Mouse (Mus musculus) thymus, postnatal 4 days (tissue): Measurements from ENCODE around the gene Gas1.

ENCODE experiments used
- DNase-seq: peaks from one replicate; pipeline ENCODE4 v3.0.0; 2021

The Gas1 gene

GRCm38 (mm10) chr13:60177106-60177796, at the start of gene Gas1:
Gas1 (minus strand) TSS chr13:60177365.
- peak; percentile 42 for DNase-seq

- no peak for DNase-seq
Measured at GRCm38 (mm10) chr13:60226251-60226836, 49.2 kb upstream of the Gas1 start.

- no peak for DNase-seq
Measured at GRCm38 (mm10) chr13:60225736-60226135, 48.6 kb upstream of the Gas1 start.

DNA sequence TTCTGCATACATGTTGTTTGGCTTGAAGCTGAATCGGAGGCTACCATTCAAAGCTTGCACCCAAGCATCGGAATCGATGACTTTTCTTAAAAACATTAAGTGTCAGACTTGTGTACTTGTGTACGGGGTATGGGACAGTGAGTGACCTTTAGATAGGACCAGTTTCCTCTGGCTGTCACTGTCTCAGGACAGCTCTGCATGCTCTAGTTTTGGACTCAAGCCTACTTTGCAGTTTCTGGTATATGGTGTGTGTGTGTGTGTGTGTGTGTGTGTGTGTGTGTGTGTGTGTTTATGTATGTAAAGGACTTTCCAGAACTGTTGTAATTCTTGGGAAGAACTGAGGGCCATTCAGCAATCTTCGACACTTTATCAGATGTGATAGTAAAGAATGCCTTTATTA, 48.1 kb upstream of the Gas1 start:
- no peak for DNase-seq

GRCm38 (mm10) chr13:60223797-60224196, 46.6 kb upstream of the Gas1 start:
- DNase-seq: no peak

DNA sequence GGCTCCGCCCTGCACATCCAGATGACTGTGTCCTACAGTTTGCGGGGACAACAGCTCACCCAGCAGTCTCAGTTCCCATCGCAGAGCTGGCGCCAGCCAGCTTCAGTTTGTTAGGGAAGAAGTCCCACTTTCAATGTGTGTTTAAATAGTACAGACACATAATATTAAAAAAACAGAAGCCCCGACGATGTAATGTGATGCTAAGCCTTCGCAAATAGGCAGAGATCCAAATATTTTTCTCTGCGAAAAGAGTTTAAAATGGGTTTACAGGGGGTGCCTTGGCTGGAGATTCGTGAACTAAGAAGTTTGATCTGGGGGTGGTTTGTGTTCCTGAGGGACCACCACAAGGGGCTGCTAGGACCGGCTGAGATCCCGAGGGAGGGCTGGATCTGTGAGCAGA, 45.2 kb upstream of the Gas1 start:
- no peak for DNase-seq

DNA sequence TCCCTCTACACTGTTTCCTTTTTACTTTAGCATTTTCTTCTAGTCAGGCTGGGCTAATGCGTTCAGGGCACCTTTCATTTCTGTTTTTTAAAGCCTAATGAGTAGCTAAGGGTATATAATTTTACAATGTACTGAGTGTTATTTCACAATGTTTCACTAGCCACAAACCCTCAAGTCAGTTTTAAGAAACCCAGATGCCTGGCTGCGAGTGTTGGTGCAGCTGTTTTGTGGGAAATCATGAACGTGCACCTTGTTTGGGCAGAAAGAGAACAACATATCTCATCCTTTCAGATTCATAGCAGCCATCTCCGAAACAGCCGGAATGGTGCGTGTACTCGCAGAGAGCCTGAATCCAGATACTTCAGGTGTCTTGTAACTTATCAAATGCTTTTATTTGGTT, 36.7 kb upstream of the Gas1 start:
- no peak for DNase-seq

DNA sequence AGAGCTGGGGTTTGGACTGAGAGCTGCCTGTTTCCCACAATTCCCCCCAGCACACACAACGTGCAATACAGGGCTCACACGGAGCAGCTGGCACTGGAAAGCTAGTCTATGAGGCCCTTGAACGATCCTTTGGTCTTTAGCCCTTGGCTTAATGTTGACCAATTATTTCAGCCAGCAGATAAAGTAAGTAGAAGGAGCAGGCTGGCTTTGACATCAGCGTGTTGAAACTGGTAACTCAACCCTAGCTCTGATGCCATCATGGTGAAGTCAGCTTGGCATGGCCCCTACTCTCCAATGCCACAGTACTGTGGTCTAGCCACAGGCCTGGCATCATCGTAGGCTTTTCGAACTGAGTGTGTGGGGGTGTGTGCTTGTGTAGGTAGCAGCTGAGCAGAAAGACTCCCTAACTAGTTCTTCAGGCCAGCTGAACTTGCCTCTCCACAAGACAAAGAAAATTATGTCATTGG, 30.0 kb upstream of the Gas1 start:
- no peak for DNase-seq

DNA sequence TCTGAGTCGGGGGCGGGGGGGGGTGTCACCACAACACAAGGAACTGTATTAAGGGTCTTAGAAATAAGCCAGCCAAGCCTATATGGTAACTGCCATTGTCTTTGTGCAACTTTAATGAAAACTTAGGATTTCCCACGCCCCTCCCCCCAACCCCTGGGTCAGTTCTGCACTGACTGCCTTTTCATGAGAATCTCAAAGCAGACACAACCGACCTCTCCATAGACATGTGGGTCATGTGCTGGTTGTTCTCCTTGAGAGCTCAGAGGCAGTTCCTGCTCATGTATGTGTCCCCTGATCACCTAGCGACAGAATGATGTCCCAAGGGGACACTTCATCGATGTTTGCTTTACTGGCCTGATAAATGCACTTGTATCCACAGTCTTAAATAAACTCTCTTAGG, 27.6 kb upstream of the Gas1 start:
- DNase-seq: no peak

DNA sequence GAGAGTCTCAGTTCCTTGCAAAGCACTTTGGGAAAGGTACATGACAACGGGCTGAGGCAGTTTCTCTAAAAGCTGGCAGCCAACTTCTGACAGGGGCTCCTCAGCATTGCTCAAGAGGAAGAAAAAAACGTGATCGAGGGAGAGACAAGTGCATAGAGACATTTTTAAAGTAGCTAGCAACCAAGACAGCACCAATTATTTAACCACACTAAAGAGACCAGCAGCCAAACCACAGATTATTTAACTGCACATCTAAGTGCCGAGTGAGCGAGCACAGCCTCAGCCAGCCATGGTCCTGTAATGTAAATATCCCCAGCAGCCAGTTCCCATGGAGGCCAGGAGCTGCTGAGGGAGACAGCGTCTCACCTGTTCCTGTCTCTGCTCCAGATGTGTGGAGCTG, 16.1 kb upstream of the Gas1 start:
- no peak for DNase-seq

- DNase-seq: no peak
Measured at GRCm38 (mm10) chr13:60189923-60190322, 12.8 kb upstream of the Gas1 start.

- no peak for DNase-seq
Measured at GRCm38 (mm10) chr13:60188952-60189351, 11.8 kb upstream of the Gas1 start.

GRCm38 (mm10) chr13:60187276-60187675, 10.1 kb upstream of the Gas1 start:
- DNase-seq: no peak

GRCm38 (mm10) chr13:60182346-60182745, 5.2 kb upstream of the Gas1 start:
- DNase-seq: no peak

DNA sequence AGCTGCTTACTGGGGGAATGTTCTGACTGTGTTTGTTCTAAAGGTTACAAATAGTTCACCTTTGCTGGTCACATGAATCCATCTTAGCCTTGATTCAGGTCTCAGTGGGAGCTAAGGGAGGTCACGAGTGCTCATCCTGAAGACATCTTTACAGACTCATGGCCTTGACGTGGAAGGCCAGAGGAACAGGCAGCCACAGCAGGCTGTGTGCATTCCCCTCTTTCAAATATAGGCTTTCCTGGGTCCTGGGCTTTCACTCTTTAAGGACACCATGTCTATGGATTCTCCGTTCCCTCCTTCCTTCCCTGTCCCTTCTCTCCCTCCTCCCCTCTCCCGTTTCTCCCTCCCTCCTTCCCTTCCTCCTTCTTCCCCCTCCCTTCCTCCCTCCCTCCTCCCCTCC, 2.5 kb upstream of the Gas1 start:
- no peak for DNase-seq

- DNase-seq: peak; percentile 83
Measured at GRCm38 (mm10) chr13:60178416-60178815, 1.3 kb upstream of the Gas1 start.

- DNase-seq: no peak
Measured at GRCm38 (mm10) chr13:60177797-60178110, 589 bp upstream of the Gas1 start.

GRCm38 (mm10) chr13:60176776-60177105, 424 bp downstream of the Gas1 start:
- DNase-seq: no peak

GRCm38 (mm10) chr13:60176136-60176775, 909 bp downstream of the Gas1 start:
- DNase-seq: peak; percentile 20

DNA sequence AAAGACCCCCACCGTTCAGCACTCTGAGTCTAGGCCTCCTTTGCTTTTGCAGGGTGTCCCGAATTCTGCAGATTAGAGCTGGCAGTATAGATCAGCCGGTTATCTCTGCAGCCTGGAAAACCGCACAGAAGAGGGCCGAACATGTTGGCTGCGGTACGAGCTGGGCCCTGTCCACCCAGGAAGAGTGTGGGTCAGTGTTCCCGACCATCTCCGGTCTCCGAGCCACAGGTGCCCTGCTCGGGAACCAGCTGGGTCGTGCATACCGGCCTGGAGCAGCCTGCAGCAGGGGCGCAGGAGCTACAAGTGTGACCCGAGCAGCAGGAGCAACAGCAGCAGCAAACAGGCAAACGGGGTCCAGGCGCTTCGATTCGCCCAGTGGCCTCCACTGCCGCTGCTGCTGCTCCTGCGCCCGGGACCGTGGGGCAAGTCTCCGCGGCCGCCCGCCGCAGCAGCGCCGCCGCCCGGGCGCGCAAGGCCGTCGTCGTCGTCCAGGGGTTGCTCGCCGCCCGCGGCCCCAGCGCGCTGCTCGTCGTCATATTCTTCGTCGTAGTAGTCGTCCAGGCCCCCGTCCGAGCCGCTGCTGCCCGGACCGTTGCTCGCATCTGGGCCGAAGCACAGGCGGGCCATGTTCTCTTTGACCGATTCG, 1.6 kb downstream of the Gas1 start:
- peak; percentile 17 for DNase-seq

- no peak for DNase-seq
Measured at GRCm38 (mm10) chr13:60174953-60175352, 2.2 kb downstream of the Gas1 start.

DNA sequence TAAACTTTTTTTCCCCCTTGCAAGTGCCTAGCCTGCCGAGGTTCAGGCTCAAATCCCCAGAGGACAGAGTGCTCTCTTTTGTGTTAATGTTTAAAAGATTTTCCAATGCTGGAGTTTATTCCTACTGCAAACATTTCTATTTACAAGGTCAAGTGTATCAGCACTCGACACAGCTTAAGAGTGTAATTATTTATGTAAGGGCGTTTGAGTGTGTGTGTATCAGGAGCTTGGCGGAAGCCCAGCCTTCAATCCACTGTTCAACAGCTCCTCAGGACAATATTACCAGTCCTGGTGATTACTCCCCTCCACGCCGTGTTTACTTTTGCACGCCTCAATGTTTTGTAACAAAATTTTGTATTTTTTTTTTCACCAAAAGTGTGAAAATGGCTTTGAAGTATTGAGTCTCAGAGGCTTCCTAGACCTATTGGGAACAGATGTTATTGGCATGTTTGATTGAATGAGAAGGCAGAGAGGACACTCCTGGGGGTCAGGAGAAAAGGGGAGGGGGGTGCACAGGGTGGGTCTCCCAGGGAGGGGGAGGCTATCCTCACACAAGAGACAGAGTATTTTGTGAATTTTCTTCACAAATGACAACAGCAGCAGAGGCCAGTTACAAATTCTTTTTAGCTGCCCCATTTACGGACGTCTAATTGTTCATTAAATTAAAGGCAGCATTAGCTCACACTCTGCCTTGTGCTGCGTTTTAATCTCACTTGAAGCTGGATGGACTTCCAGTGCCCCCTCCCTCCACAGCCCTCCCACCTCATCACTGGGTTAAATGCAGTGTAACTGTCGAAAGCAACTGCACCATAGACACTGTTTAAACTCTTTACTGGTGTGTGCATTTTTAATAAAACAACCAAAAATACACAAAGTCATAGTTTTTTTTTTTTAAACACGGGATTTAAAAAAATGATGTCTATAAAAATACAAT, 3.3 kb downstream of the Gas1 start:
- DNase-seq: no peak

- no peak for DNase-seq
Measured at GRCm38 (mm10) chr13:60173186-60173585, 4.0 kb downstream of the Gas1 start.
